Mouse (Mus musculus): ENCODE measurements around the gene C3ar1.

GRCm38 (mm10) chr6:122883603-122884002 is 27.6 kb upstream of the C3ar1 start:
- TF ChIP-seq CTCF (conservative IDR thresholded peaks at IDR 0.05; ENCODE audit: low read length) (no peak), NANOG (IDR thresholded peaks at IDR 0.05; ENCODE audit: borderline replicate concordance, low read length) (no peak)

Data from E14TG2a.4 (cell line).